Mouse (Mus musculus) cerebellum, postnatal 36 days (tissue): ENCODE results near the gene Lin54.
A peak's percentile ranks its signal among the peaks of the same experiment; 100 is the strongest.

Source experiments
- DNase-seq, 2 experiments: peaks; one replicate each; pipeline ENCODE4 v3.0.0; 2021 to 2022; ENCODE audit warnings: mixed read lengths in 2 of 2

Lin54 gene

GRCm38 (mm10) chr5:100415761-100416590, 84.5 kb downstream of the Lin54 start, which contains the start of gene Sec31a:
Sec31a (minus strand) TSS chr5:100416234.
- DNase-seq = peak; percentile 95 to 98

- no peak for DNase-seq
Observed at GRCm38 (mm10) chr5:100414474-100415196, 85.8 kb downstream of the Lin54 start.

GRCm38 (mm10) chr5:100412886-100413285, 87.6 kb downstream of the Lin54 start:
- DNase-seq = no peak

- DNase-seq = no peak
Observed at GRCm38 (mm10) chr5:100410281-100410680, 90.2 kb downstream of the Lin54 start.

- no peak for DNase-seq
Observed at GRCm38 (mm10) chr5:100408485-100408884, 92.0 kb downstream of the Lin54 start.

GRCm38 (mm10) chr5:100396753-100397152, 103.7 kb downstream of the Lin54 start:
- no peak for DNase-seq

GRCm38 (mm10) chr5:100393681-100394080, 106.8 kb downstream of the Lin54 start:
- no peak for DNase-seq

- no peak for DNase-seq
Observed at GRCm38 (mm10) chr5:100392436-100392955, 107.9 kb downstream of the Lin54 start.
